Mouse (Mus musculus) ES-Bruce4 (cell line): ENCODE measurements around the gene Ccdc142.

Source experiments
- CTCF ChIP-seq: IDR thresholded peaks from one replicate; pipeline ENCODE4 v1.8.1; 2011; ENCODE audit warnings: low read depth, low read length
- EP300 ChIP-seq: IDR thresholded peaks from 2 replicates; pipeline ENCODE4 v1.6.1; 2011; ENCODE audit warnings: low read depth, low read length; ENCODE audit not compliant: insufficient read depth
- POLR2A ChIP-seq: IDR thresholded peaks from one replicate; pipeline ENCODE4 v1.8.1; 2011; ENCODE audit warnings: low read length; ENCODE audit not compliant: insufficient read depth

DNA sequence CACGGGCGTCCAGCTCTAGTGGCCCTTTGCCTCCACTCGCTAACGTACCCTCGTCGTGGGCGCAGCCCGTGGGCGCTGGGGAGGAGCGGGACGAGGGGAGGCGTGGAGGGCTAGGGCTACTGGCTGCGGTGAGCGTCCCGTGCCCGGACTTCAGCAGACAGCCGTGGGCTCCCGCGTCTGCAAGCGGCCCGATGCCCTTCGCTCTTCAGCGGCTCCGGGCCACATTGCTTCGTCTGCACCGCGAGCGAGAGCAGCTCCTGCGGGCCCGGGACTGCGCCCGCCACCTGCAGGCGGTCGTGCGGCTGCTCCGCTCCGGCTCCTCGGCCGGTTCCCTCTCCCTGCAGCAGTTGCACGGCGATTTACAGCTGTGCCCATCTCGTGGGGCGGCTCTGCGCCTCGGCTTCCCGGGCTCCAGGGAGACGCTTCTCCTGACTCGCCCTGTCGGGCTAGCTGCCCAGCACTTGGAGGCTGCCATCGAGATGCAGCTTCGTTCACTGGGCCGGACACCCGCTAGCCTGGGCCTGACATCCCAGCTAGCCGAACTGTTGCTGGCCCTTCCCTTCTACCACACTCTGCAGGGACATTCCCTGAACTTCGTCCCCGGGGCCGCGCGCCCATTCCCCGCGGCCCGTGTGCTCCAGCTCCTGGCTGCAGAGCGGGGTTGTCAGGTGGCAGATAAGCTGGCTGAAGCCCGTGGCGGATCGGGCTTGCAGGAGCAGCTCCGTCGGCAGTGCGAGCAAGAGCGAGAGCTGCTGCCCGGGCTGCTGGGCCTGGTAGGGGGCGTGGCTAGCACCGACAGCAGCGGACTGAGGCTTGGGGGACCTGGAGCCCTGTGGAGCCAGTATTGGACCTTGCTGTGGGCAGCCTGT lies 521 bp downstream of the Ccdc142 start:
- TF ChIP-seq CTCF = peak; percentile 9
- TF ChIP-seq EP300 = no peak
- no peak for TF ChIP-seq POLR2A
